ENCODE assay signal across 23 mouse cellular contexts in genomic region chr13:6487837-6488236, GRCm38 (mm10).
"Had no signal": no experiment of that assay in that cellular context is flagged by ENCODE, and none has a peak within 500 bp of the region (broad histone marks: within the 10 kb centered on the region; RNA-seq: fewer than 3 reads in every experiment).

No protein-coding gene starts in this region.

- ATAC-seq: hindbrain, postnatal 0 days; intestine, embryonic 16.5 days; liver, embryonic 12.5 days had no signal

- H3K4me3 ChIP-seq: heart, adult 2 months; heart, embryonic 10.5 days; heart, embryonic 12.5 days; hindbrain, embryonic 13.5 days; hindbrain, embryonic 15.5 days; kidney, embryonic 15.5 days; limb, embryonic 13.5 days; limb, embryonic 15.5 days; liver, embryonic 12.5 days had no signal

- H3K9me3 ChIP-seq: heart, embryonic 10.5 days; heart, embryonic 12.5 days; hindbrain, embryonic 13.5 days; hindbrain, embryonic 15.5 days; kidney, embryonic 15.5 days; limb, embryonic 13.5 days; limb, embryonic 15.5 days; liver, embryonic 12.5 days had no signal

- H3K27me3 ChIP-seq: heart, embryonic 12.5 days; hindbrain, embryonic 13.5 days; hindbrain, embryonic 15.5 days; kidney, embryonic 15.5 days; limb, embryonic 13.5 days; limb, embryonic 15.5 days; liver, embryonic 12.5 days had no signal

- H3K27ac ChIP-seq: heart, adult 2 months; heart, embryonic 10.5 days; hindbrain, embryonic 13.5 days; hindbrain, embryonic 15.5 days; hindbrain, postnatal 0 days; kidney, embryonic 15.5 days; limb, embryonic 13.5 days; limb, embryonic 15.5 days; liver, embryonic 12.5 days; liver, embryonic 14.5 days had no signal

- H3K36me3 ChIP-seq: heart, embryonic 10.5 days; heart, embryonic 12.5 days; hindbrain, embryonic 13.5 days; hindbrain, embryonic 15.5 days; kidney, embryonic 15.5 days; limb, embryonic 13.5 days; limb, embryonic 15.5 days; liver, embryonic 12.5 days had no signal

- DNase-seq: gastrocnemius, postnatal 14 days; gastrocnemius, postnatal 36 days; heart, adult 2 months; heart, postnatal 10 days; heart, postnatal 4 days; kidney, adult 18-20 months; kidney, adult 9 months; kidney, postnatal 10 days; kidney, postnatal 36 days; layer of hippocampus, adult 9-11 months; layer of hippocampus, postnatal 36 days; left cerebral cortex, postnatal 4 days had no signal

- H3K4me1 ChIP-seq: heart, embryonic 10.5 days; heart, embryonic 12.5 days; hindbrain, embryonic 13.5 days; hindbrain, embryonic 15.5 days; kidney, embryonic 15.5 days; limb, embryonic 13.5 days; limb, embryonic 15.5 days; liver, embryonic 12.5 days had no signal
